Mouse (Mus musculus): ENCODE measurements around the gene Gm14412. TPM values are rescaled to one million over a fixed set of nuclear protein-coding genes. Genes with fewer than 3 reads are reported as not detected.

The Gm14412 gene
- polyA plus RNA-seq, 1 experiment: not detected

Other genes with a start within 250 kb of the Gm14412 start
- gene Gm14401, start 250.0 kb downstream of the Gm14412 start, polyA plus RNA-seq (2011; ENCODE audit: insufficient read depth, insufficient read length, low replicate concordance, missing spikeins): not detected in 2 replicates
- gene Gm14410, start 117.9 kb downstream of the Gm14412 start, polyA plus RNA-seq (2011; ENCODE audit: insufficient read depth, insufficient read length, low replicate concordance, missing spikeins): 1.9 and 4.1 TPM in 2 replicates
- not detected in 2 replicates for gene Gm14409, start 57.3 kb downstream of the Gm14412 start, polyA plus RNA-seq (2011; ENCODE audit: insufficient read depth, insufficient read length, low replicate concordance, missing spikeins)
- 5.1 and 5.8 TPM in 2 replicates for gene Gm14418, start 74.0 kb upstream of the Gm14412 start, polyA plus RNA-seq (2011; ENCODE audit: insufficient read depth, insufficient read length, low replicate concordance, missing spikeins)
- 4.1 and 6.8 TPM in 2 replicates for gene Zfp970, start 140.4 kb upstream of the Gm14412 start, polyA plus RNA-seq (2011; ENCODE audit: insufficient read depth, insufficient read length, low replicate concordance, missing spikeins)
- not detected in 2 replicates for gene Gm14403, start 173.9 kb upstream of the Gm14412 start, polyA plus RNA-seq (2011; ENCODE audit: insufficient read depth, insufficient read length, low replicate concordance, missing spikeins)

Data from bone marrow, adult 2 months (tissue).